ENCODE assay signal across 25 mouse cellular contexts in genomic region chr16:57056995-57057394, GRCm38 (mm10). TPM values are rescaled to one million over a fixed set of nuclear protein-coding genes. Genes with fewer than 3 reads are reported as not detected.
DNase-seq lines count a peak whose midpoint lies in the region; ATAC-seq and TF ChIP-seq lines count a peak whose summit lies in the region.
"Had no signal": no experiment of that assay in that cellular context is flagged by ENCODE, and none has a peak within 500 bp of the region (broad histone marks: within the 10 kb centered on the region; RNA-seq: fewer than 3 reads in every experiment).

No protein-coding gene starts in this region.

- H3K9me3 ChIP-seq in intestine, embryonic 15.5 days = no peaks in the 10 kb centered on the region
- no peaks in the 10 kb centered on the region for H3K9me3 ChIP-seq in intestine, embryonic 16.5 days (ENCODE audit: control insufficient read depth, low read length)
- H3K9me3 ChIP-seq in intestine, postnatal 0 days (ENCODE audit: control insufficient read depth) = no peaks in the 10 kb centered on the region
- no peaks in the 10 kb centered on the region for H3K9me3 ChIP-seq in midbrain, embryonic 10.5 days (replicated peaks)
- H3K9me3 ChIP-seq: G1E had no signal

- WGBS in intestine, embryonic 15.5 days = 77% methylated on average over 4 of the region's 4 CpGs
- WGBS in intestine, embryonic 16.5 days = 73% methylated on average over 4 of the region's 4 CpGs
- WGBS in intestine, postnatal 0 days = 53% methylated on average over 4 of the region's 4 CpGs
- 80% methylated on average over 4 of the region's 4 CpGs for WGBS in midbrain, embryonic 10.5 days

- ATAC-seq in intestine, embryonic 15.5 days = peak; percentile 71
- peak; percentile 79 for ATAC-seq in intestine, embryonic 16.5 days
- ATAC-seq in intestine, postnatal 0 days = peak; percentile 77
- ATAC-seq: activated CD4-positive, CD25-positive, alpha-beta regulatory T cell, adult 4 months; CD4-positive, CD25-positive, alpha-beta regulatory T cell, adult 4 months; Patski had no signal

- H3K36me3 ChIP-seq in intestine, embryonic 15.5 days = no peaks in the 10 kb centered on the region
- no peaks in the 10 kb centered on the region for H3K36me3 ChIP-seq in intestine, embryonic 16.5 days (ENCODE audit: control insufficient read depth, insufficient read depth, low read length)
- H3K36me3 ChIP-seq in intestine, postnatal 0 days (ENCODE audit: control insufficient read depth, insufficient read depth) = no peaks in the 10 kb centered on the region
- H3K36me3 ChIP-seq in midbrain, embryonic 10.5 days = no peaks in the 10 kb centered on the region
- H3K36me3 ChIP-seq: G1E had no signal

- H3K4me2 ChIP-seq in intestine, embryonic 15.5 days (replicated peaks) = no peak overlapping the region
- no peak overlapping the region for H3K4me2 ChIP-seq in intestine, embryonic 16.5 days (ENCODE audit: low read depth, low read length)
- H3K4me2 ChIP-seq in intestine, postnatal 0 days (replicated peaks; ENCODE audit: low read depth) = no peak overlapping the region

- TF ChIP-seq CTCF in intestine, postnatal 0 days (IDR thresholded peaks at IDR 0.05; ENCODE audit: low read depth) = no peak

- H3K9ac ChIP-seq in intestine, embryonic 15.5 days = no peak overlapping the region
- no peak overlapping the region for H3K9ac ChIP-seq in intestine, embryonic 16.5 days (ENCODE audit: low read depth, low read length)
- H3K9ac ChIP-seq in intestine, postnatal 0 days (ENCODE audit: low read depth, low read length) = no peak overlapping the region

- no peak for DNase-seq in right cerebral cortex, postnatal 14 days
- no peak for DNase-seq in heart, adult 18-20 months
- no peak for DNase-seq in midbrain, embryonic 10.5 days (ENCODE audit: low spot score)
- DNase-seq: adrenal gland, adult 2 months; adrenal gland, adult 8-10 months; adrenal gland, postnatal 10 days; adrenal gland, postnatal 14 days; adrenal gland, postnatal 25 days; adrenal gland, postnatal 36 days; B cell, adult 2 months; cerebellum, adult 11 months; cerebellum, adult 11-12 months; cerebellum, adult 18-20 months had no signal

- no peaks in the 10 kb centered on the region for H3K4me1 ChIP-seq in intestine, embryonic 15.5 days (replicated peaks)
- H3K4me1 ChIP-seq in intestine, embryonic 16.5 days (ENCODE audit: control insufficient read depth, insufficient read depth, low read length) = no peaks in the 10 kb centered on the region
- no peaks in the 10 kb centered on the region for H3K4me1 ChIP-seq in intestine, postnatal 0 days (replicated peaks; ENCODE audit: control insufficient read depth, insufficient read depth, low read length)
- no peaks in the 10 kb centered on the region for H3K4me1 ChIP-seq in midbrain, embryonic 10.5 days

- no peak overlapping the region for H3K4me3 ChIP-seq in intestine, embryonic 15.5 days (replicated peaks)
- no peak overlapping the region for H3K4me3 ChIP-seq in intestine, embryonic 16.5 days (ENCODE audit: low read length)
- no peak overlapping the region for H3K4me3 ChIP-seq in intestine, postnatal 0 days (ENCODE audit: low read depth, low read length)
- no peak overlapping the region for H3K4me3 ChIP-seq in midbrain, embryonic 10.5 days

- H3K27me3 ChIP-seq in intestine, embryonic 15.5 days (replicated peaks) = no peaks in the 10 kb centered on the region
- H3K27me3 ChIP-seq in intestine, embryonic 16.5 days (replicated peaks; ENCODE audit: control insufficient read depth, insufficient read depth, low read length) = no peaks in the 10 kb centered on the region
- no peaks in the 10 kb centered on the region for H3K27me3 ChIP-seq in intestine, postnatal 0 days (replicated peaks; ENCODE audit: control insufficient read depth, insufficient read depth, low read length)
- no peaks in the 10 kb centered on the region for H3K27me3 ChIP-seq in midbrain, embryonic 10.5 days (ENCODE audit: low read depth, poor library complexity, severe bottlenecking)
- H3K27me3 ChIP-seq: CH12.LX had no signal

- no peak overlapping the region for H3K27ac ChIP-seq in intestine, embryonic 15.5 days
- no peak overlapping the region for H3K27ac ChIP-seq in intestine, embryonic 16.5 days (ENCODE audit: low read length)
- no peak overlapping the region for H3K27ac ChIP-seq in intestine, postnatal 0 days (ENCODE audit: low read depth, low read length)
- no peak overlapping the region for H3K27ac ChIP-seq in midbrain, embryonic 10.5 days (replicated peaks)

RNA-seq across cellular contexts. Expression of gene Tmem45a2, which starts 14.2 kb away (rescaled TPM):
- polyA plus RNA-seq in intestine, embryonic 15.5 days (2015; fragmentation: Nextera tagmentation; extraction: Ambion mirVana) = 0.11 TPM in 1 of 2 replicates, not detected in the other
- 0.05 and 0.20 TPM in 2 replicates for polyA plus RNA-seq in intestine, embryonic 16.5 days (2015; fragmentation: Nextera tagmentation; extraction: Ambion mirVana)
- polyA plus RNA-seq in intestine, postnatal 0 days (2015; fragmentation: Nextera tagmentation; extraction: Ambion mirVana) = 0.18 and 0.30 TPM in 2 replicates
- not detected for total RNA-seq in heart, adult 18-20 months (2021)
- polyA plus RNA-seq in midbrain, embryonic 10.5 days (2016; fragmentation: Nextera tagmentation; extraction: Ambion mirVana) = not detected in 2 replicates
- total RNA-seq: adrenal gland, adult 18-20 months; adrenal gland, adult 2 months; adrenal gland, adult 8-10 months; adrenal gland, postnatal 10 days; adrenal gland, postnatal 25 days; adrenal gland, postnatal 36 days; CH12.LX; MEL had no signal
- polyA plus RNA-seq: adrenal gland, adult 2 months; brain, embryonic 14.5 days; C2C12; CD4-positive, CD25-positive, alpha-beta regulatory T cell, adult 4 months; G1E; Patski had no signal
